Mouse (Mus musculus) heart, embryonic 15.5 days (tissue): ENCODE data around the gene Rgs7. TPM values are rescaled to one million over a fixed set of nuclear protein-coding genes. Genes with fewer than 3 reads are reported as not detected.

Source experiments
- ATAC-seq: fragments of 200-750 bp; cut with Nextera tagmentation; replicated peaks from 2 replicates; pipeline ENCODE4 v1.8.0; 2017; ENCODE audit warnings: low read depth, moderate TSS enrichment; ENCODE audit not compliant: insufficient number of reproducible peaks, insufficient read depth, low FRiP score
- H3K27ac ChIP-seq: fragments of 300-500 bp; sonication (generic); 2 replicates; pipeline ENCODE4 v1.5.1; 2015; ENCODE audit warnings: mild to moderate bottlenecking, inconsistent platforms
- H3K27me3 ChIP-seq: fragments of 300-500 bp; sonication (generic); 2 replicates; pipeline ENCODE4 v1.6.1; 2015; ENCODE audit warnings: inconsistent platforms
- H3K36me3 ChIP-seq: fragments of 300-500 bp; sonication (generic); 2 replicates; pipeline ENCODE4 v1.6.1; 2015; ENCODE audit warnings: mild to moderate bottlenecking, inconsistent platforms
- H3K4me1 ChIP-seq: fragments of 300-500 bp; sonication (generic); replicated peaks from 2 replicates; pipeline ENCODE4 v1.6.1; 2015; ENCODE audit warnings: inconsistent platforms
- H3K4me2 ChIP-seq: fragments of 300-500 bp; sonication (generic); 2 replicates; pipeline ENCODE4 v1.6.1; 2015; ENCODE audit warnings: inconsistent platforms, mild to moderate bottlenecking, moderate library complexity
- H3K4me3 ChIP-seq: fragments of 300-500 bp; sonication (generic); 2 replicates; pipeline ENCODE4 v1.5.1; 2015; ENCODE audit warnings: mild to moderate bottlenecking, inconsistent platforms
- H3K9ac ChIP-seq: fragments of 300-500 bp; sonication (generic); 2 replicates; pipeline ENCODE4 v1.6.1; 2015; ENCODE audit warnings: mild to moderate bottlenecking, inconsistent platforms
- H3K9me3 ChIP-seq: fragments of 300-500 bp; sonication (generic); replicated peaks from 2 replicates; pipeline ENCODE4 v1.6.1; 2016; ENCODE audit warnings: inconsistent platforms
- WGBS: fragments of 180-500 bp; shearing (Covaris S2); methylation state at CpG from one replicate; pipeline ENCODE4 v1.1.7; 2015; ENCODE audit warnings: mixed read lengths; 5-methylcytosine and 5-hydroxymethylcytosine counted together
- polyA plus RNA-seq: library from polyadenylated mRNA; unstranded; fragments of >200 nt; fragmentation: Nextera tagmentation; extraction: Ambion mirVana; gene quantifications from 2 replicates; pipeline ENCODE4 v1.2.1, GENCODE M21; 2015

Gene Rgs7
- polyA plus RNA-seq, 1 experiment from 2014 or later, result 0.57 TPM

DNA sequence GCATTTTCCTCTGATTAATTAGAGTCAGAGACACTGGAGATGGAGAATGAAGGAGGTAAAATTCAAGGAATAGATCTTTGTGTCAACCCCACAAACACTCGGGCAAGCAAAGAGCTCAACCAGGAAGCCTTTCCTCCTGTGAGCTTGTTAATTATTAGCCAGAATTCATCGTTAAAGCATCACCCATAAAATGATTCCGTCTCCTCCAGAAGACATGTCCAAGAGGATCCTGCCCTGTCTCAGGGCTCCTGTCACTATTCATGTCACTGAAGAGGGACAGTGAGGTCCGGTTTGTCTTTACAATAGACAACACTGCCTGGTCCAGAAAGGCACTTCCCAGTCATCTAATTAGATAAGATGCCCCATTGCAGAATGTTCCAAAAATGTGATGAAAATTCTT lies 7.2 kb downstream of the Rgs7 start:
- Histone ChIP-seq H3K4me2 (no peak overlapping the region), H3K27ac (no peak overlapping the region), H3K36me3 (no peaks in the 10 kb centered on the region), H3K9ac (no peak overlapping the region), H3K4me1 (no peaks in the 10 kb centered on the region), H3K9me3 (no peaks in the 10 kb centered on the region), H3K4me3 (no peak overlapping the region), H3K27me3 (peaks cover 3% of the 10 kb centered on the region; the same call in 1 of the 2 replicates)
- no peak for ATAC-seq
- WGBS, result 75% methylated on average over 4 of the region's 4 CpGs

DNA sequence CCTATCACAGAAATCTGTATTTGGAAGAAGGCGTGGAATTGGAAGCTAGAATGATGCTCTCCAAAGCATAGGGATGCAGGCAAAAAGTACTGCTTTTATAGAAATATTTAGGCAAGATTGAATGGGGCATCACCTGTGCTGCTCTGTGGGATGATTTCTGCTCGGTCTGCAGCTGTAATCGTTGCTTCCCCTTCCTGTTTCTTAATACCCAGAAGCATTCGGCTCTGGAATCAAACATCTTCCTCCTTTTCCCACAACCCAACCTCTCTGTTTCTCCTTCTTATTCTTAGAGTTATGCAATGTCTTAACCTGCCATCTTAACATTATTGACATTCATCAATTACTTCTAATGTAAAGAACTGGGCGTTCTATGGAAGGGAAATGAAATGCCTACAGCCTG lies 19.2 kb downstream of the Rgs7 start:
- no peaks in the 10 kb centered on the region for H3K36me3 ChIP-seq
- WGBS, result 71% methylated on average over 5 of the region's 5 CpGs
- no peaks in the 10 kb centered on the region for H3K27me3 ChIP-seq
- H3K4me3 ChIP-seq, result no peak overlapping the region
- H3K27ac ChIP-seq, result no peak overlapping the region
- no peak overlapping the region for H3K4me2 ChIP-seq
- no peaks in the 10 kb centered on the region for H3K4me1 ChIP-seq
- H3K9ac ChIP-seq, result no peak overlapping the region
- H3K9me3 ChIP-seq, result no peaks in the 10 kb centered on the region
- no peak for ATAC-seq

DNA sequence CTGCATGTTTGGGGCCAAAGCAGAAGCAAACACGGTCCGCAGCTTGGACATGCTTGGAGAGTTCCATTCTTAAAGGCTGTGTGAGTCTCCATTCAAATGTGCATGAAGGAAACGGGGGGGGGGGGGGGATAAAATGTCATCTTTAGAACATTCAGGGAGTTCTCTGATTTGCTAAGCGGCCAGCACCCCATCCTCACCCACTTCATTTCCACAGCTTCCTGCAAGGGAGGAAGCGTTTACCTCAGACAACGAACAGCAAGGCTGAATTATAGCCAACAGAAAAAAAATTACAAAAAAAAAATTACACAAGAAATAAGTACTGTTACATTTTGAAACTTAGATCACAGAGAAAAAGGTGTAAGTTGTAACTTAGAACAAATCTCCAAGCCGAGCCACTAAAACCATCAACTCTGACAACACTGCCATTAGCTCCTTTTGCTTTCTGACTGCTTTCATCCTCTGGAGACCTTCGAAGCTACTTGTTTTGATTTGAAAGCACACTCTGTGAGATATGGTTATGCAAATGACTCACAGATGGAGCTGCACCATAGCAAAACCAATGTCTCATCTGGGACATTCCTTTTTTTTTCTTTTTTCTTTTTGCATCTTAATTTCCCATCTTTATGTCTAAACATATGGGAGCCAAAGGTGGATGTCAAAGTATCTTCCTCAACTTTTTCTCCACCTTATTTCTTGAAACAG lies 23.1 kb downstream of the Rgs7 start:
- Histone ChIP-seq H3K27ac (no peak overlapping the region), H3K4me1 (no peaks in the 10 kb centered on the region), H3K9me3 (no peaks in the 10 kb centered on the region), H3K27me3 (no peaks in the 10 kb centered on the region), H3K4me2 (no peak overlapping the region), H3K4me3 (no peak overlapping the region), H3K36me3 (no peaks in the 10 kb centered on the region), H3K9ac (no peak overlapping the region)
- WGBS, result 62% methylated on average over 8 of the region's 8 CpGs
- ATAC-seq, result no peak

DNA sequence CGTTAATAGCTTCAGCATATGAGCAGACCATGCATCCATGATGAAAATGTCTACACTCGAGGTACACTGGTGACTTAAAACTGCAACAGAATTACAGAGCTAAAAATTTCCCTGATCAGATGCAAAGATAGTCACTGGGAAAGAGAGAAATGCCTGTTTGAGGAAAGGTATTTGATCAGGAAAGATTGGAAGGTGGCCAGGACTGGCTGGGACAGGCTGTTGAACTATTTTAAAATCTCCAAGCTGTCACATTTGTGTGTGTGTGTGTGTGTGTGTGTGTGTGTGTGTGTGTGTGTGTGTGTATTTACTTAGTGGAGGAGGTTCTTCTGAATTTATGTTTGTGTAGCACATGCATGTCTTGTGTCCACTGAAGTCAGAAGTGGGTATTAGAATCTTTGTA lies 27.7 kb downstream of the Rgs7 start:
- Histone ChIP-seq H3K4me1 (no peaks in the 10 kb centered on the region), H3K9me3 (no peaks in the 10 kb centered on the region), H3K27me3 (no peaks in the 10 kb centered on the region), H3K4me2 (no peak overlapping the region), H3K36me3 (no peaks in the 10 kb centered on the region), H3K9ac (no peak overlapping the region), H3K4me3 (no peak overlapping the region), H3K27ac (no peak overlapping the region)
- ATAC-seq, result no peak
- WGBS, result 68% methylated on average over 2 of the region's 2 CpGs

DNA sequence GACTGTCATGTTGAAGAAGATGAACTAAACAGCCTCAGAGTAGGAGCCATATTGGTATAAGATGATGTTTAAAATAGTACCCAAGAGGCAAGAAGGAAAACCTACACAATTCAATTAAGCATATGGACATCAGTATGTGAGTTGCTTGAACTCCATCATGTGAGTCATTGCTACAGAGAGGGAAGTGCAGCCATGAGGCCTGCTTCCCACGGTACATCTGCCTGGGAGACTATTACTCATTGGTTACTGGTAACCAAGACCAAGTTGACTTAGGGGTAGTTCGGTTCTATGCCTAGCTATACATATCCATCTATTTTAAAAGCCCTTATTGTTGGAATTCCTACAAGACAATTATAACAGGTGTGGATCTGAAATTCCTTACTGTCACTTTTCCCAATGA lies 29.9 kb downstream of the Rgs7 start:
- H3K4me3 ChIP-seq, result no peak overlapping the region
- H3K9me3 ChIP-seq, result no peaks in the 10 kb centered on the region
- H3K4me2 ChIP-seq, result no peak overlapping the region
- H3K27me3 ChIP-seq, result no peaks in the 10 kb centered on the region
- WGBS, result 81% methylated on average over 2 of the region's 2 CpGs
- no peak overlapping the region for H3K9ac ChIP-seq
- H3K27ac ChIP-seq, result no peak overlapping the region
- H3K36me3 ChIP-seq, result no peaks in the 10 kb centered on the region
- H3K4me1 ChIP-seq, result no peaks in the 10 kb centered on the region
- no peak for ATAC-seq

DNA sequence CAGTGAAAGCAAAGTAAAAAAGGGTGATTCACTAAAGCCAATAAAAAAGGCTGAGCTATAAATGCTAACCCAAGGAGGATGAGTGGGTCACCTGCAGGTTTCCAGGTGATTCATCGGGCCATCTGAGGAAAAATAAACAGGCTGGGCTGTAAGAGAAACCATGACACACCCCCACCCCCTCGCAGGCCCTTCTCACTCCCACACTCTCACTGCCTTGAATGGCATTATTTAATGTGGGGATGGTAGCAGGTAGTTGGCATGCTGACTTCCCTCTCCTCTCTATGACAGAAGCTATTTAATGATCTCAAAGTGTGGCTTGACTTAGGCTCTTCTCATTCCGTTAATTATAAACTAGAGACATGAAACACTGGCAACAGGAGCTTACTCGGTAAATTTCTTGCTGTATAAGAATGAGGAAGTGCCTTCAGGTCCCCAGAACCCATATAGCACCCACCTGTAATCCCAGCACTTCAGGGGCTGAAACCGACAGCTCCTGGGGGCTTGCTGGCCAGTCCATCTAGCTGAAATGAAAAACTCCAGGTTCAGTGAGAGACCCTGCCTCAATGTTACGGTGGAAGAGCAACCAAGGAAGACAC lies 38.2 kb downstream of the Rgs7 start:
- Histone ChIP-seq H3K36me3 (no peaks in the 10 kb centered on the region), H3K4me2 (no peak overlapping the region), H3K9ac (no peak overlapping the region), H3K27me3 (no peaks in the 10 kb centered on the region), H3K4me3 (no peak overlapping the region), H3K9me3 (no peaks in the 10 kb centered on the region), H3K4me1 (no peaks in the 10 kb centered on the region), H3K27ac (no peak overlapping the region)
- no peak for ATAC-seq
- 81% methylated on average over 6 of the region's 6 CpGs for WGBS

DNA sequence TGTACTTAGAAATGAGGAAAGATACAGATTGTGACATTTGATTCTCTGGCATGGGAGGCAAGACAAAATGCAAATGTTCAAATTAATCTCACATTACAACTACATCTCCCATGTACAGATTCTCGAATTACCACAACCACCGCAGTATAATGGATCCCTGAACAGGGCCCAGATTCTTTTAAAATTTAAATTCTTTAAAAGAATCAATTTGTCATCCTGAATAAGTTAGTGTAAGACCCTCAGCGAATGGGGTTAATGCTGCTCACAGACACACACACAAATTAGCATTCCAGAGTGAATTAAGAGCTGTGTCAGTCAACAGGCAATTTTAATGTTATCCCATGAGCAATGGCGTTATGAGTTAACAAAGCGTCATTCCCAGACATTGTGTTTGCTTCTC lies 44.3 kb downstream of the Rgs7 start:
- ATAC-seq, result no peak
- no peak overlapping the region for H3K9ac ChIP-seq
- H3K4me1 ChIP-seq, result no peaks in the 10 kb centered on the region
- no peak overlapping the region for H3K4me3 ChIP-seq
- H3K4me2 ChIP-seq, result no peak overlapping the region
- WGBS, result 71% methylated on average over 5 of the region's 5 CpGs
- no peaks in the 10 kb centered on the region for H3K27me3 ChIP-seq
- no peaks in the 10 kb centered on the region for H3K9me3 ChIP-seq
- no peaks in the 10 kb centered on the region for H3K36me3 ChIP-seq
- no peak overlapping the region for H3K27ac ChIP-seq

DNA sequence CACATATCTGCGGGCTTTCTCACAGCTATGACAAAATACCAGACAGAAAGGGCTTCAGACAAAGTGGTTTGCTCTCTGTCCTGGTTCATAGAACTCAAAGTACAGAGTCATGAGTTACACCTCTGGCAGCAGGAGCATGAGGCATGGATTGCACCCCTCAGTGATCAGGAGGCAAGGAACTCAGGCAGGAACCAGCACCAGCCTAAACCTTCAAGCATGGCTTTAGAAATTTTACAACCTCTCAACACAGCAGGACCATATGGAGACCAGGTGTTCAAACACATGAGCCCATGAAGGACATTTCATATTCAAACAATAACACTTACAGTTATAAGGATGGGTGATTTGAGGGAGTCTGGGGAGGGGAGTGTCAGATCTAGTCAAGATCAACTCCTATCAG lies 49.4 kb downstream of the Rgs7 start:
- H3K27me3 ChIP-seq, result no peaks in the 10 kb centered on the region

DNA sequence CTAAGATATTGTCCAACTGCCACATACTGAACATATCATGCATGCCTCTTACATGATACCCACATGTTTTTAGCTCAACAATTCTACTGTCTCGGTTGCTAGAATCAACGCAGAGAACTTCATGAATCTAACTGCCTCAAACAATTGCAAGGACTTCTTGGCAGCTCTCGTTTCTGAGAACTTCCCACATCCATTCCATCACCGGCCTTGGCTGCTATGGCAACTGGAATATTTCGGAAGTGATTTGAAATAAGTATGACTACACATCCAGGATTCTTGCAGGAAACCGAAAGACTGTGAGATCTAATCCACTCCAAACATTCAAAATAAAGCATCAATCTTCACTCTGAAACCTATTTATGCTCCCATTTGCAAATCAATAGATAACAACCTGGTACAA lies 50.3 kb downstream of the Rgs7 start:
- no peak for ATAC-seq
- no peaks in the 10 kb centered on the region for H3K9me3 ChIP-seq
- 75% methylated on average over 6 of the region's 6 CpGs for WGBS
- H3K9ac ChIP-seq, result no peak overlapping the region
- H3K27ac ChIP-seq, result no peak overlapping the region
- H3K4me1 ChIP-seq, result no peaks in the 10 kb centered on the region
- H3K4me3 ChIP-seq, result no peak overlapping the region
- no peaks in the 10 kb centered on the region for H3K27me3 ChIP-seq
- H3K36me3 ChIP-seq, result no peaks in the 10 kb centered on the region
- no peak overlapping the region for H3K4me2 ChIP-seq

More for the DNA sequence above, 49.4 kb downstream of the Rgs7 start:
- no peaks in the 10 kb centered on the region for H3K4me1 ChIP-seq
- 79% methylated on average over 1 of the region's 1 CpGs for WGBS
- no peaks in the 10 kb centered on the region for H3K9me3 ChIP-seq
- ATAC-seq, result no peak
- H3K27ac ChIP-seq, result no peak overlapping the region
- H3K4me3 ChIP-seq, result no peak overlapping the region
- H3K9ac ChIP-seq, result no peak overlapping the region
- no peaks in the 10 kb centered on the region for H3K36me3 ChIP-seq
- H3K4me2 ChIP-seq, result no peak overlapping the region

DNA sequence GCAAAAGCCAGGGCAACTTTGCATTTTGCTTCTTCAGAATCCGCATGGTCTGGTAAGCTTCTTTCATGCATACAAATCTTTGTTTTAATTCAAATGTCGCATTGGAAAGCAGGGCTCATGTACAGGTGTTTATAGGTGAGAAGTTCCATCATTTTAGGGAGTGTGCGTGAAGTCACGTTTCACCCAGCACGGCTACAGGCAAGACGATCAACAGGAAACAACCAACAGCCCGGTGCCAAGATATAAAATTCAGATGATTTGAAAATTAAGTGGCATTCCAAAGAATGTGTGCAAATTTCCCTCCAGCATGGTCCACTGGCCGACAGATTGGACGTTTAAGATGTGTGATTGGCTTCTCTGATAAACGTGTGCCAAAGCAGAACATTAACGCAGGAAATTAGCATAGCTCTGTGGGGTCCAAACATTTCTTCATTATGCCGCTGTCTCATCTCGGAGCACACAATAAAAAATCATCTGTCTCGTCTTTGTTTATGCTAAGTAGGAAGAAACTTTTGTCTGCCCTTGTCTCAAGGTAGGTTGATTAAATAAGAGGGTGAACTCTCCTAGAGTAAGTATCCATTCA lies 58.6 kb downstream of the Rgs7 start:
- no peak overlapping the region for H3K9ac ChIP-seq
- no peaks in the 10 kb centered on the region for H3K36me3 ChIP-seq
- H3K27ac ChIP-seq, result no peak overlapping the region
- WGBS, result 77% methylated on average over 14 of the region's 14 CpGs
- no peak overlapping the region for H3K4me3 ChIP-seq
- ATAC-seq, result no peak
- H3K9me3 ChIP-seq, result no peaks in the 10 kb centered on the region
- H3K4me2 ChIP-seq, result no peak overlapping the region
- no peaks in the 10 kb centered on the region for H3K27me3 ChIP-seq
- no peaks in the 10 kb centered on the region for H3K4me1 ChIP-seq

DNA sequence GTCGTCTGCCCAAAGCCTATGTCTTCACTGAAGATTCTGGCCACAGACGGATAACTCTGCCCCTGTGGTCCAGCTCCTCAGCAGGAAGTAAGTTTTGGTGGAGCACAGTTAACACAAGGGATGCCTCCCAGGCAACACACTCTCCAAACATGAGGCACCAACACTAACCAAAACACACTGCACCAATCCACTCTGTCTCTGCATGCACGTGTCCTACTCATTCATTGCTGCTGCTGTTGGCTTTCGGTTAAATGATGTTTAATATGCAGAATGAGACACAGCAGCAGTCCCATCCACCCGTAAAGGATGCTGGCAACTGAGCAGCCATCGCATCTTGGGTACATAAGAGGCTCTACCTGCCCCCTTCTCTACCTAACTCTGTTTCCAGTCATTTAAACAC lies 59.2 kb downstream of the Rgs7 start:
- no peak for ATAC-seq
- no peak overlapping the region for H3K4me3 ChIP-seq
- 73% methylated on average over 6 of the region's 6 CpGs for WGBS
- no peaks in the 10 kb centered on the region for H3K4me1 ChIP-seq
- H3K27ac ChIP-seq, result no peak overlapping the region
- H3K9me3 ChIP-seq, result no peaks in the 10 kb centered on the region
- H3K4me2 ChIP-seq, result no peak overlapping the region
- no peaks in the 10 kb centered on the region for H3K36me3 ChIP-seq
- H3K9ac ChIP-seq, result no peak overlapping the region
- no peaks in the 10 kb centered on the region for H3K27me3 ChIP-seq
